Mouse (Mus musculus): ENCODE results near the gene Mccc2.

Gene Mccc2

DNA sequence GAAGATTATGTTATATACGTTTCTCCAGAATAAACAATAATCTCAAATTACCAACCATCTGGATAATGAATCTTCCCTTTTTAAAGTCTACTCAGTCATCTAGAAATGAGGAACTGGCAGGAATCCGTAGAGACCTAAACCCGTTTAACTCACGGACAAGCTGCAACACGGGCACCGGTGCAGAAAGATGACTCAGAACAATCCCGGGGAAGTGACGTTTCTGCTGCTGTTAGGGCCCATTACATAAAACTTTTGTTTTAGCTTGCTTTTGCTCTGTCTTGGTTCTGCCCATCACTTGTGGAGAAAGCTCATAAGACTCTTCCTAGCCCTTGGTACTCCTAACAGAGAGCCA, 76.1 kb downstream of the Mccc2 start:
- in situ Hi-C loops (cut with MboI), result no loop called here

DNA sequence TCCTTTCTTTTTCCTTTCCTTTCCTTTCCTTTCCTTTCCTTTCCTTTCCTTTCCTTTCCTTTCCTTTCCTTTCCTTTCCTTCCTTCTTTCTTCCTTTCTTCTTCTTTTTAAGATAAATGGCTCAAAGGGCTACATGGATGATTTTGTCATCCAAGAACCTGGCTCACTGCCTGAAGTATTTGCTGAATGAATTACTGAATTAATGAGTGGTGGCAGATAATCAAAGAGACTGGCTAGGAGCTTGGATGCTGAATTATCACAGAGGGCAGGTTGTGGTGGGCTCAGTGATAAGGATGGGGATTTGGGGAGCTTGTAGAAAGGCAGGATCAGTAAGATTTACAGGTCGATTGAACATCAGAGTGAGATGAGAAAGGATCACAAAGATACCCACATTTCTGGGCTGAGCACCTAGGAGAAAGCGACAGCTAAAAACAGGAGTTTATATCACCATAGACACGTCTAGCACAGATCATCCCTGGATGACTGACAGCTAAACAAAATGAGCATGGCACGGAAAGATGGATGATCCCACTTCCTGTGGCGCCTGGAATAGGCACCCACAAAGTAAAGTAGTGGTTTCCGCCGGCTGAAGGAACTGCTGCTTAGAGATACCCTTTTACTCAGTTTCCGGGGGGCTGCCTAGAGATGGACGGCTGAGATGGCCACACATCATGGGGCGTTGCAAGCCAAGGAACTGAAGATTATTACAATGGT, 76.7 kb downstream of the Mccc2 start:
- in situ Hi-C loops (cut with MboI), result no loop called here

DNA sequence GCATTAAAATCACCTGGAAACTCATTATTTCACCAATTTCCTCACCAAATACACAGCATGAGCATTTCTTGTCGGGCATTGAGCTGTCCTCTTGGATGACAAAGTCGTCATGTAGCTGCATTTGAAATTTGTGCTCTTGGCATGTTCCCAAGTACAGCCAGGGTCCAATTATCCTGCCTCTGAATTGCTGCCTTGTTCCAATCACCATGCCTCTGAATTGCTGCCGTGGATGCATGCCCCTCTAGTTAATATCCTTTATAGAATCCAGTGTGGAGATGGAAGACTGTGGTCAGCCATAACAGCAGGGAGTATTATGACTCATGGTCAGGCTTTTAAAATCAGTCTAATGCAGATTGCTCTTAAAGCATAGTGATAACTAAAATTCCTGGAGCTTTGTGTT, 77.7 kb downstream of the Mccc2 start:
- in situ Hi-C loops (cut with MboI), result no loop called here

DNA sequence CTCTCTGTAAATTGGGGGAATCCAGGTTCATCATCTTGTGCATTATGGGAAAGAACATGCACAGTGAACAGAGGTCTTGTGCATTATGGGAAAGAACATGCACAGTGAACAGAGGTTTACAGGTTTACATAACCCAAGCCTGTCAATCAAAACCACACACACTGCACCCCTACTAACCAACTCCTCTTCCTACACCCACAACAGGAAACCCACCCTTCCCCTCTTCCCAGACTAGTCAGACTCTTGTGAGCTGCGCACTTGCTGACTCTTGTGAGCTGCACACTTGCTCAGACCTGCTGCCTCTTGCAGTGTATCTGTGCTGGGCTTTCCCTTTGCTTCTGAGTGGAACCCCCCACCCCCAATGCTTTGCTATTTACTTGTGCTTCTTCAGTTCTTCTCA, 83.0 kb downstream of the Mccc2 start:
- in situ Hi-C loops (cut with MboI), result no loop called here

DNA sequence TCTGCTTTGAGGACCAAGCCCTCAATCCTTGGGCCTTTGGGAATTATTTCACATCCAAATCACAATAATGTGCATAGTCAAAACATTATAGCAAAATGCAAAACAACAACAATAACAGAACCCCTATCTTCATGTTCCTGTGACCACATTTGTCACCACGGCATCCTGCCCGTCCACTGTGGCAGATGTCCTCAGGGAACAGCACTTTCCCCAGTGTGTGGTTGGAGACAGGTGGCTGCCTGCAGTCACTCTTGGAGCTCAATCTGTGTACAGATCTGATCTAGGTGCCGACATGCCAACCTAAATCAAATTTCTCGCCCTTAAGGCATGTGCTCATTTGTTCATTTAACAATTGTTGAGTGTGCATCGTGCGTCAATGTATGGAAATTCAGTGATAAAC, 83.9 kb downstream of the Mccc2 start:
- in situ Hi-C loops (cut with MboI), result no loop called here

DNA sequence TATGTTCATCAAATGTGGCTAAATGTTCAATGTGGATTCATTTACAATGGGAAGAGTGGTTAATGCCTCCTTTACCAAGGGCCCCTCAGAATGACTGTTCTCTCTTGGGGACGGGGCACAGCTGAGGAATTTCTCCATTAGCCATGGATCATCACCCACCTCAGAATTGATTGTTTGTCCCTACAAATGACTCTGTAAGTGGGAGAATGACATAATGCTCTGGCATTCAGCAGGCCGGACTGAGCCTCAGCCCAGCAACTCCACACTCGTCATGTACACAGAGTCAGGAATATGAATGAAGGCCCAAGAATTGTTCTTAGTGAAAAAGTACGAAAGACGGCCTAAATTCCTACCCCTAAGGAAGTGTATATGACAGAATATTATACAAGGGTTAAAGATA, 89.2 kb downstream of the Mccc2 start:
- in situ Hi-C loops (cut with MboI), result no loop called here

DNA sequence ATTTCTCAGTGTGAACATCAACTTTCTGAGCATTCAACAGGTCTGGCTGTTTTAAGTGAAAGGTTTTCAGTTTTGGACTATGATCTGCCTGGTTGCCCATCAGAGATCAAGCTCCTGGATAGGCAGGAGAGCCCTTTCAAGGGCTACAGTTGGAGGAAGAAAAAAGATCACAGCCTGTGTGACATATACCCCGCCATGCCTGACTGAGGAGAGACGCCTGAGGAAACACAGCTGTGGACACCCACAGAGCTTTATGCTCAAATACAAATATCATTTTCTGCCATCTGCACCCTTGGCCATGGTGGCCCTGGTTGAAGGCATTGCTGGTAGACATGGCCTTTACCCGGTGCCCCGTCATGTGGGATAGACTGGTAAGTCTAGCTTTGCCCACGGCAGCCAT, 99.8 kb downstream of the Mccc2 start:
- in situ Hi-C loops (cut with MboI), result no loop called here

DNA sequence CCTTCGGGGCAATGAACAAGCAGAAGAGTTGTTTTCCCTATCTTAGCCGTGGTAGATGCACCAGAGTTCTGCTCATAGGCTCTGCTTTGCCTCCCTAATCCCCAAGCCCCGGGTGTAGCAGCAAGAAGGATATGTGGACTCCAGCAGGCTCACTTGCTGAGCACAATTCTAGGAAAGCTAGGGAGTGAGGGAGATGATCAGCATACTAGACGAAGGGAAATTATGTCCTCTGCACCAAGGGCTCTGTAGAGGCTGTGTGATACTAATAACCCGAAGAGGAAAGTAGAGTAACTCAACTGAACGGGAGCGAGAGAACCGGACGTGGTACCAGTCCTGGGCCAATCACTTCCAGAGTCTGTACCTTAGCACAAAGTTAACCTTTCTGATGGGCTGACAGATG, 114.5 kb downstream of the Mccc2 start, which contains the start of gene Cartpt:
Cartpt (minus strand) TSS at position 127 of the 400 bp plus-strand sequence.
- in situ Hi-C loops (cut with MboI), result no loop called here

- in situ Hi-C loops (cut with MboI), result no loop called here
Observed at GRCm38 (mm10) chr13:99900557-99900892, 114.9 kb downstream of the Mccc2 start.

DNA sequence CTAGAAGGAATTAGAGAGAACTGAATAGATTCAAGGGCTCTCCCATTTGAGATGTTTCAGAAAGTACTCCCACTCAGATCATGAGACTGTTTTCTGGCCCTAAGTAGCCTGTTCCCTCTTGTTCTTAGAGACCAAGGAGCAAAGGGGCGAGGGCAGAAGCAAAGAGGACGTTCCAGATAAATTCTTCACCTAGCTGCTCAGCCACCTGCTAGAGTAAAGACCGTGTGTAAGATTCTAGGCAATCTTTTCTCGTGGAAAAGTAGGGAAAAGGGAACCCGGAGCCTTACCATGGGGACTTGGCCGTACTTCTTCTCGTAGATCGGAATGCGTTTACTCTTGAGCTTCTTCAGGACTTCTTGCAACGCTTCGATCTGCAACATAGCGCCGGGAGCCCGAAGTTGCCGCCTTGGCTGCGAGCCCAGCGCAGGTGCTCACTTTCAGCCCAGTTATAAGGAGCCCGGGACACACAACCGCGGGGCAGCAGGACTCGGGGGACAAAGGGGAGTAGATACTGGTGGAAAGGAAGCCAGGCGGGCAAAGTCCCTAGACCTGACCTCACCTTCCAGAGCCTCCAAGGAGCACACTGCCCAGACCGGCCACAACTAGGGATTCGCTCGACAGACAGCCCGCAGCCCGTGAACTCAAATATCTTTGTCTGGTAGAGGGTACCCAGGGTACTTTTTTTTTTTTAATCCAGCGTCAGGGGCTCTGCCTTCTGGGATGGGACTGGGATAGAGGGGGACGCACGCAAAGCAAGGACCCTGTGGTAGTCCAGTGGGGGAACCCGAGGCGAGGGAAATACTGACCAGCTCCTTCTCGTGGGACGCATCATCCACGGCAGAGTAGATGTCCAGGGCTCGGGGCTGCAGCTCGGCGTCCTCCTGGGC, 115.5 kb downstream of the Mccc2 start:
- in situ Hi-C loops (cut with MboI), result no loop called here

DNA sequence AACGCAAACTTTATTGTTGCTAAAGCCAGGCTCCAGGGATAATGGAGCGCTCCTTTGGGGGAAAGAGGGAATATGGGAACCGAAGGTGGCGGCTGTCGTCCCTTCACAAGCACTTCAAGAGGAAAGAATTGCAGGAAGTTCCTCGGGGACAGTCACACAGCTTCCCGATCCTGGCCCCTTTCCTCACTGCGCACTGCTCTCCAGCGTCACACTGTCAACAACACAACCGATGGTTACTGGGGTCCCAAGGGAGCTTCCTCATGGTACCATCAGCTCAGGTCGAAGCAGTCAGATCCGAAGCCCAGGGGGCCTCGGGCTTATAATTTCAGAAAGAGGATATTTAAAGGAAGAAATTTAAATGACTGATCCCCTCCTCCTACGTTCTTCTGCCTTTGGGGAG, 116.6 kb downstream of the Mccc2 start:
- in situ Hi-C loops (cut with MboI), result no loop called here

Measured in mature B cell (primary cell).